Mouse (Mus musculus) stomach, postnatal 0 days (tissue): ENCODE measurements at regions not wholly inside any gene's neighbourhood (a gene's known extent, or its start where the extent isn't known, plus 50 kb on each side); places are given as distances from the start of the nearest gene placed in this dataset.
"Not testable (repeated sequence)": the region's sequence is repeated elsewhere in the genome, so short reads cannot be mapped to it uniquely, and the experiment has no call there.

Experiments used
- ATAC-seq: fragments of 200-750 bp; cut with Nextera tagmentation; 2 replicates; pipeline ENCODE4 v1.8.0; 2017; ENCODE audit not compliant: low FRiP score, low TSS enrichment
- DNase-seq: peaks from one replicate; pipeline ENCODE4 v3.0.0-alpha.2; 2016; ENCODE audit warnings: low spot score
- H3K27ac ChIP-seq: fragments of 300-500 bp; sonication (generic); replicated peaks from 2 replicates; pipeline ENCODE4 v1.5.1; 2014; ENCODE audit warnings: mild to moderate bottlenecking, control low read depth
- H3K27me3 ChIP-seq: fragments of 300-500 bp; sonication (generic); 2 replicates; pipeline ENCODE4 v1.6.1; 2014; ENCODE audit warnings: low read length; ENCODE audit not compliant: control insufficient read depth, insufficient read depth
- H3K36me3 ChIP-seq: fragments of 300-500 bp; sonication (generic); 2 replicates; pipeline ENCODE4 v1.6.1; 2014; ENCODE audit warnings: low read length, mixed read lengths; ENCODE audit not compliant: control insufficient read depth, insufficient read depth
- H3K4me1 ChIP-seq: fragments of 300-500 bp; sonication (generic); replicated peaks from 2 replicates; pipeline ENCODE4 v1.6.1; 2014; ENCODE audit warnings: antibody characterized with exemption; ENCODE audit not compliant: control insufficient read depth, insufficient read depth
- H3K4me2 ChIP-seq: fragments of 300-500 bp; sonication (generic); replicated peaks from 2 replicates; pipeline ENCODE4 v1.6.1; 2014; ENCODE audit warnings: low read depth, mild to moderate bottlenecking, control low read depth, moderate library complexity
- H3K4me3 ChIP-seq: fragments of 300-500 bp; sonication (generic); 2 replicates; pipeline ENCODE4 v1.5.1; 2014; ENCODE audit warnings: low read depth, low read length, control low read depth
- H3K9ac ChIP-seq: fragments of 300-500 bp; sonication (generic); 2 replicates; pipeline ENCODE4 v1.6.1; 2014; ENCODE audit warnings: mild to moderate bottlenecking, low read length, control low read depth, mixed read lengths
- H3K9me3 ChIP-seq: fragments of 300-500 bp; sonication (generic); 2 replicates; pipeline ENCODE4 v1.6.1; 2016; ENCODE audit warnings: low read length; ENCODE audit not compliant: control insufficient read depth
- CTCF ChIP-seq: IDR thresholded peaks from 2 replicates; pipeline ENCODE4 v1.5.1; 2016; ENCODE audit warnings: antibody characterized with exemption, low read depth, mild to moderate bottlenecking, moderate library complexity
- EP300 ChIP-seq: optimal IDR thresholded peaks from 2 replicates; pipeline ENCODE3; 2016; ENCODE audit warnings: antibody characterized with exemption
- WGBS: fragments of 180-500 bp; shearing (Covaris S2); extraction: QIAGEN DNeasy Blood & Tissue Kit; methylation state at CpG from one replicate; pipeline ENCODE4 v1.1.7; 2014; 5-methylcytosine and 5-hydroxymethylcytosine counted together

GRCm38 (mm10) chr9:41430391-41431343 lies 269.2 kb upstream of the Ubash3b start:
- ATAC-seq (no peak), DNase-seq (no peak)
- 68% methylated on average over 16 of the region's 16 CpGs for WGBS
- H3K27me3 ChIP-seq: no peaks in the 10 kb centered on the region
- no peak overlapping the region for H3K4me3 ChIP-seq
- H3K27ac ChIP-seq: no peak overlapping the region
- no peaks in the 10 kb centered on the region for H3K36me3 ChIP-seq
- no peak for TF ChIP-seq EP300
- TF ChIP-seq CTCF: no peak
- H3K4me2 ChIP-seq: no peak overlapping the region
- no peaks in the 10 kb centered on the region for H3K4me1 ChIP-seq
- no peaks in the 10 kb centered on the region for H3K9me3 ChIP-seq
- H3K9ac ChIP-seq: no peak overlapping the region

- no peak for ATAC-seq
- H3K9ac ChIP-seq: no peak overlapping the region
- WGBS: 69% methylated on average over 10 of the region's 10 CpGs
Observed at GRCm38 (mm10) chr9:41429711-41430390, 268.4 kb upstream of the Ubash3b start.

GRCm38 (mm10) chr9:41429236-41429635 lies 267.7 kb upstream of the Ubash3b start:
- TF ChIP-seq CTCF: no peak
- no peak for TF ChIP-seq EP300
- ATAC-seq (no peak), DNase-seq (no peak)
- H3K4me3 ChIP-seq: no peak overlapping the region
- no peaks in the 10 kb centered on the region for H3K27me3 ChIP-seq
- no peak overlapping the region for H3K27ac ChIP-seq
- no peak overlapping the region for H3K4me2 ChIP-seq
- 64% methylated on average over 4 of the region's 4 CpGs for WGBS
- H3K9ac ChIP-seq: no peak overlapping the region
- no peaks in the 10 kb centered on the region for H3K9me3 ChIP-seq
- no peaks in the 10 kb centered on the region for H3K4me1 ChIP-seq
- H3K36me3 ChIP-seq: no peaks in the 10 kb centered on the region

More at GRCm38 (mm10) chr9:41429711-41430390, 268.4 kb upstream of the Ubash3b start:
- Histone ChIP-seq H3K4me2 (no peak overlapping the region), H3K9me3 (no peaks in the 10 kb centered on the region), H3K4me1 (no peaks in the 10 kb centered on the region), H3K4me3 (no peak overlapping the region), H3K27me3 (no peaks in the 10 kb centered on the region), H3K36me3 (no peaks in the 10 kb centered on the region), H3K27ac (no peak overlapping the region)
- DNase-seq: no peak
- TF ChIP-seq CTCF: no peak
- TF ChIP-seq EP300: no peak

- TF ChIP-seq CTCF (no peak), EP300 (no peak)
- DNase-seq (no peak), ATAC-seq (no peak)
- H3K4me3 ChIP-seq: no peak overlapping the region
- no peaks in the 10 kb centered on the region for H3K36me3 ChIP-seq
- H3K4me2 ChIP-seq: no peak overlapping the region
- 84% methylated on average over 7 of the region's 7 CpGs for WGBS
- no peaks in the 10 kb centered on the region for H3K27me3 ChIP-seq
- H3K27ac ChIP-seq: no peak overlapping the region
- no peaks in the 10 kb centered on the region for H3K4me1 ChIP-seq
- no peak overlapping the region for H3K9ac ChIP-seq
- H3K9me3 ChIP-seq: no peaks in the 10 kb centered on the region
Observed at GRCm38 (mm10) chr9:41426698-41427097, 265.2 kb upstream of the Ubash3b start.

DNA sequence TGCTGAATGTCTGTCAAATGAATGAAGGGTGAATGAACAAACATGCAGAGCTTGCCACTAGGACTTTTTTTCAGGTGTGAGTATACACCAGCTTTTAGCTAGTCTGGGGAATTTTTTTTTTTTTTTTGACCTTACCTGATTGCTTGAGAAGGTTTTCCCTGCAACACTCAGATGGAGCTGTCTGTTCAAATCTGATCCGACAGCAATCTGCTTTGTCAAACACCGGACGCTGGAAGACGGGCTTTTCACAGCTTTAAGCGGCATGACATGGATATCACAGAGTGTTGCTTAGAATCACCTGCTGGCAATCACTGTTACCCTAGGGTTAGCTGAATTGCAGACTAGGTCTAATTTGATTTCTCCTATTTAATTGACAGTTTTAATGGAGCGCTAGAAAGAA lies 263.7 kb upstream of the Ubash3b start:
- H3K27me3 ChIP-seq: no peaks in the 10 kb centered on the region
- no peaks in the 10 kb centered on the region for H3K4me1 ChIP-seq
- TF ChIP-seq EP300 (no peak), CTCF (no peak)
- H3K9ac ChIP-seq: no peak overlapping the region
- DNase-seq: no peak
- no peak overlapping the region for H3K4me3 ChIP-seq
- H3K9me3 ChIP-seq: no peaks in the 10 kb centered on the region
- ATAC-seq: no peak
- WGBS: 64% methylated on average over 6 of the region's 6 CpGs
- no peak overlapping the region for H3K4me2 ChIP-seq
- no peaks in the 10 kb centered on the region for H3K36me3 ChIP-seq
- no peak overlapping the region for H3K27ac ChIP-seq

DNA sequence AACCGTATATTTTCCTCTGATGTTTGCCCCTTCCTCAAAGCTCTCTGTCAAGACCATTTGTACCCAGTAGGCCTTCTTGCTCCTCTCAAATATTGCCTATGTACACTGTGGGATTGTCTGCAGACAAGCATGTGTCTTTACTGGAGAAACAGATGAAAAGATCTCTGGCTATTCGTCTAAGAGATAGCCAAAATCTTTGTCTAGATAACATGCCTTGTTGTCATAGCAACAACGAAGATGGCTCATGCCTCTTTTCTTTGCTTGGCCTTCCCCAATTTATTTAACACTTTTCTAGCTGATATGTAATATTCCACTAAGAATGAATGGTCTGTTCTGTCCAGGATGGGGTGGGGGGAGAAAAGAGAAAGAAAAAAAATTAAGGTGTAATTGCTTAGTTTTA lies 252.3 kb upstream of the Ubash3b start:
- 66% methylated on average over 3 of the region's 3 CpGs for WGBS
- Histone ChIP-seq H3K9me3 (no peaks in the 10 kb centered on the region), H3K4me2 (no peak overlapping the region), H3K4me1 (no peaks in the 10 kb centered on the region), H3K4me3 (no peak overlapping the region), H3K9ac (no peak overlapping the region), H3K27me3 (no peaks in the 10 kb centered on the region), H3K27ac (no peak overlapping the region), H3K36me3 (no peaks in the 10 kb centered on the region)
- ATAC-seq (no peak), DNase-seq (no peak)
- no peak for TF ChIP-seq CTCF
- TF ChIP-seq EP300: no peak

GRCm38 (mm10) chr9:41413091-41413490 lies 251.6 kb upstream of the Ubash3b start:
- not testable (repeated sequence) for H3K9ac ChIP-seq, DNase-seq, H3K4me2 ChIP-seq, H3K27ac ChIP-seq, H3K9me3 ChIP-seq, ATAC-seq, H3K36me3 ChIP-seq, H3K27me3 ChIP-seq, H3K4me3 ChIP-seq, H3K4me1 ChIP-seq
